Mouse (Mus musculus): ENCODE data around the gene Glra4. TPM values are rescaled to one million over a fixed set of nuclear protein-coding genes. Genes with fewer than 3 reads are reported as not detected.
"Not testable (repeated sequence)": the region's sequence is repeated elsewhere in the genome, so short reads cannot be mapped to it uniquely, and the experiment has no call there.

Glra4 gene
- total RNA-seq, 4 experiments from 2014 or later, result not detected

GRCm38 (mm10) chrX:136732016-136732415 lies 47.9 kb downstream of the Glra4 start:
- no peak for DNase-seq (ENCODE audit: low spot score in 2 of 2)

- not testable (repeated sequence) for DNase-seq (ENCODE audit: low spot score in 2 of 2)
Measured at GRCm38 (mm10) chrX:136714742-136715474, 65.0 kb downstream of the Glra4 start.

GRCm38 (mm10) chrX:136708782-136709181 lies 71.2 kb downstream of the Glra4 start:
- DNase-seq (ENCODE audit: low spot score in 2 of 2), result no peak

GRCm38 (mm10) chrX:136708168-136708681 lies 71.7 kb downstream of the Glra4 start:
- DNase-seq (ENCODE audit: low spot score in 2 of 2), result no peak

Other genes starting within 250 kb of the Glra4 start
- gene Kir3dl2, start 236.1 kb downstream of the Glra4 start, total RNA-seq (2022), result not detected
- gene Tceal3, start 189.3 kb downstream of the Glra4 start, total RNA-seq (2022), result 1 to 10 TPM in 1 of 4 experiments, under 1 TPM in 1, not detected in 2; 0.91 to 1.1 TPM
- gene Tceal1, start 72.2 kb downstream of the Glra4 start, total RNA-seq (2022), result 1 to 10 TPM; 2.2 to 3.0 (median 2.6) TPM
- 100 to 1,000 TPM; 141 to 157 (median 149) TPM for gene Morf4l2, start 36.5 kb downstream of the Glra4 start, total RNA-seq (2022)
- gene Plp1, start 42.5 kb upstream of the Glra4 start, total RNA-seq (2022), result 1 to 10 TPM; 1.5 to 3.2 (median 2.0) TPM
- not detected for gene Rab9b, start 88.6 kb upstream of the Glra4 start, total RNA-seq (2022)
- gene H2bfm, start 147.2 kb upstream of the Glra4 start, total RNA-seq (2022), result not detected
- 1 to 10 TPM; 2.6 to 9.3 (median 6.9) TPM for gene Tmsb15b2, start 195.4 kb upstream of the Glra4 start, total RNA-seq (2022)
- gene Tmsb15l, start 196.7 kb upstream of the Glra4 start, total RNA-seq (2022), result 1 to 10 TPM in 1 of 4 experiments, under 1 TPM in 1, not detected in 2; 0.65 to 1.1 TPM
- 1 to 10 TPM; 1.0 to 7.0 (median 2.3) TPM for gene Tmsb15b1, start 196.7 kb upstream of the Glra4 start, total RNA-seq (2022)
- not detected for gene Zcchc18, start 213.0 kb upstream of the Glra4 start, total RNA-seq (2022)

Data from gastrocnemius, adult 8-10 months (tissue).